Mouse (Mus musculus) heart, postnatal 0 days (tissue): ENCODE results near the gene Sox6.

Source experiments
- CTCF ChIP-seq: IDR thresholded peaks from 2 replicates; pipeline ENCODE4 v1.5.1; 2016; ENCODE audit warnings: antibody characterized with exemption, control low read depth, low read depth
- EP300 ChIP-seq: IDR thresholded peaks from 2 replicates; pipeline ENCODE4 v1.6.1; 2016; ENCODE audit warnings: antibody characterized with exemption, low read depth

DNA sequence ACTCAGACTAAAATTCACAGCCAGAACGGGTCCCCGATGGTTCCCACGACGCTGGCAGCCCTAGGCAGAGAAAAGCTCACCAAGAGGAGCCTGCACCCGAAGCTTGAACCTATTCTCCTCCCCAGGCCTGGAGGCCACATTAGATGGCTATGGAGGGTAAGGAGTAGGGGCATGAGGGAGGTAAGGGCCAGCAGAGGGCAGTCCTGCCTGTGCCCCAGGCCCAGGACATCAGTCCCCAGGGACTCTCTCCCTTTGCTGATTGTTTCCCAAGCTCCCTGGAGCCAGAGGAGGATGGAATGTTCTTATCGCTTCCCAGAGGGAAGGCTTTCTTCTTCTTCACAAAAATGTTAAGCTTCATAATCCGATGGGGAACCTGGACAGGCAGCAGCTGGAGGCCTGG, 615.8 kb downstream of the Sox6 start:
- TF ChIP-seq CTCF (peak; percentile 46), EP300 (no peak)
